Mouse (Mus musculus) hindlimb bud, embryonic 11.5 days (tissue): ENCODE results near the gene Gpc3.
"Not testable (repeated sequence)": the region's sequence is repeated elsewhere in the genome, so short reads cannot be mapped to it uniquely, and the experiment has no call there.

Source experiments
- DNase-seq: peaks from one replicate; pipeline ENCODE4 v3.0.0-alpha.2; 2012; ENCODE audit warnings: low read depth, low spot score; ENCODE audit errors: extremely low spot score

The Gpc3 gene

GRCm38 (mm10) chrX:52425605-52426004 lies 188.1 kb downstream of the Gpc3 start:
- DNase-seq = no peak

DNA sequence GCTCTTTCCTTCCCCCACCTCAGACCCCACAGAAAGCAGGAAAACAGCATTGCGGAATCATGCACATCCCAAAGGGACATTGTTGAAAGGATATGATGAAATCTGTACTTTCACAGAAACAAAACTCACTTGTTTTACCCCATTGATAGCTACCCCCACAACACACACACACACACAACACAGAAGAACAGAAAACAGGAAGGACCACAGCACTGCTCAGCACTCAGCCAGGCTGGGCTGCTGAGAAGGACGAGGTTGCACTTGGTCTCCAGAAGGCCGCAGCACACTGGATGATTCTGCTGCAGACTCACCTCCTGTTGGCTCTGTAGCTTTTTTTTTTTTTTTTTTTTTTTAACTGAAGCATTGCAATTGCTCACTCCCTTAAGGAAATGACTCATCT lies 193.9 kb downstream of the Gpc3 start:
- DNase-seq = no peak

GRCm38 (mm10) chrX:52412936-52413335 lies 200.8 kb downstream of the Gpc3 start:
- DNase-seq = no peak

GRCm38 (mm10) chrX:52401188-52401587 lies 212.6 kb downstream of the Gpc3 start:
- no peak for DNase-seq

DNA sequence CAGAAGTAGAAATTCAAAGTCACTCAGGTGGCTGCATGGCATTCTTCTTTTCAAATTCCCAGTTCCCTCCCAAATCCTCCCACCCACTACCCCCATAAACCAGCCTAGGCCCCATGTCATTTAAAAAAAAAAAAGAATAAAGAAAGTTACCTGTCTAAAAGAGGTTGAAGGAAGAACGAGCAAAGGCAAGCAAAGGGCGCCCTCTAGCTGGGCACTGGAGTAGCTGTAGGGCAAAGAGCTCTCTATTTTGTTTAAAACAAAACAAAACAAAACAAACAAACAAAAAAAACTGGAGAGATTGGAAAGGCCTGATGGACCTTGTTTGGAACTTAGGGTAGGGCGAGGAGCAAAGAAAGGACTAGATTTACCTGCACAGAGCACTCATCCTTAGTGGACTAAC lies 238.6 kb downstream of the Gpc3 start:
- DNase-seq = no peak

DNA sequence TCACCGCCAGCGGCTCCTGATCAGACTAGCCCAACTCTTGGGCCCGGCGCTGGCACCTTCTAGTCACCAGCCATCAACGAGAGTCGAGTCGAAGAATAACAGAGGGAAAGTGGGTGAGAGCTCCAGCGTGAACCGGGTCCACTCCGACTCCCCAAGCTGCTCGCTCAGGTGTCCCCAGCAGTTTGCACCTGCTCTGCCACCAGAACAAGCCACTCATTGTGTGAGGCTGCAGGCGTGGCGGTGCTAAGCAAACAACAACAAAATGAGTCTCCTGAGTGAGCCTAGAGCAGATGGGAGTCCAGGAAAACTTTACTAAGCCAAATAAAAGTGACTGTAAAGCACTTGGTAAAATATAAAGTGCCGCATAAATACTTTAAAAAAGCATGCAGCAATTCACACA lies 239.5 kb downstream of the Gpc3 start:
- DNase-seq = no peak

GRCm38 (mm10) chrX:52372436-52372835 lies 241.3 kb downstream of the Gpc3 start:
- DNase-seq = no peak

DNA sequence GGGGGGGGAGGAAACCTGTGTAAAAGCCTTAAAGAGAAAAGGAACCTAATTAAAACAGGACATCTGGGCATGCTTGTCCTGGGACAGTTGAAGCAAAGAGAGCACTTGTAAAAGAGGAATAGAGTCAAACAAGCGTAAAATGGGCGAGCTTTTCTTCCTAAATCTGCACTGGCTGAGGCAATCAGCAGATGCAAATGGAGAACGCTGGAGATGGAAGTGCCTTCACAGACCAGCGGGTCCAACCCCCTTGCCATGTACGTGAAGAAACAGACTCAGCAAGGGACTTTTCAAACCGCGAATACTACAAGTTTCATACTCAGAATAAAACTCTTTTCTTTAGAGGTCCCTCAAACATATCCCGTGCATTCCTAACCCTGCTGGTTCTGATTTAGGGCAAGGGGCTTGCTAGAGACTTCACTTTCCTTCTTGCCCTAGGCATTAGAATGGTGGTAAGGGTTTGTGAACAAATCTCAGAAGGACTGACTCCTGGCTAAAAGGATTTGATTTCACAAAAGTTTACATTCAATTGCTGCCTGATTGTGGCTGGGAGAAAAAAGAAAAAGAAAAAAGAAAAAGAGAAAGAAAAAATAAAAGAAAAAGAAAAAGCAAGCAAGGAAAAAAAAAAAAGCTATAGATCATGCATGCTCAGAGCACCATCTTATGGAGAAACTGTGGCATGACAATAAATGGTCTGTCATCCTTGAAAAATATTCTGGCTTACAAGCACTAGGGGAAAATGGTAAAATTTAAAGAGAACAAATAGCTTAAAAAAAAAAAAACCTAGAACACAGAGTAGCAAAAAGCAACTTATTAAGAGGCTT lies 243.6 kb downstream of the Gpc3 start:
- DNase-seq = no peak

GRCm38 (mm10) chrX:52369304-52369937 lies 244.3 kb downstream of the Gpc3 start:
- DNase-seq = no peak

GRCm38 (mm10) chrX:52366826-52367225 lies 246.9 kb downstream of the Gpc3 start:
- DNase-seq = no peak

DNA sequence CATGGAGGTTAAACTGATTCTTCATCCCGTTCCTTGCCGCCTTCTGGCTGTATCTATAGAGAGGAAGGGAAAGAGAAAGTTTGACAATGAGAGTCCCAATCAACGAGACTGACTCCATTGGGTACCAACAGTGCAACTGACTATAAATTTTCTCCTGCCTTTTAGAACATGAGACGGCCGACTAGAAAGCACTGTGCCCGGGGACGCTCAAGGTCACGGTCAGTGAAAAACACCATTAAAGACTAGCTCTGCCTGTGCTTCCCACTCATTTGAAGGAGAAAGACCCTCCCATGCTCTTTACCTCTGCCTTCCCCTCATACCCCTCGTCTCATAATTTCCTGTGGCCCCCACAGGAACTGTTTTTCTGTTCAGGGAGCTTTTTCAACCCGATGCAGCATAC lies 248.0 kb downstream of the Gpc3 start:
- DNase-seq = no peak

DNA sequence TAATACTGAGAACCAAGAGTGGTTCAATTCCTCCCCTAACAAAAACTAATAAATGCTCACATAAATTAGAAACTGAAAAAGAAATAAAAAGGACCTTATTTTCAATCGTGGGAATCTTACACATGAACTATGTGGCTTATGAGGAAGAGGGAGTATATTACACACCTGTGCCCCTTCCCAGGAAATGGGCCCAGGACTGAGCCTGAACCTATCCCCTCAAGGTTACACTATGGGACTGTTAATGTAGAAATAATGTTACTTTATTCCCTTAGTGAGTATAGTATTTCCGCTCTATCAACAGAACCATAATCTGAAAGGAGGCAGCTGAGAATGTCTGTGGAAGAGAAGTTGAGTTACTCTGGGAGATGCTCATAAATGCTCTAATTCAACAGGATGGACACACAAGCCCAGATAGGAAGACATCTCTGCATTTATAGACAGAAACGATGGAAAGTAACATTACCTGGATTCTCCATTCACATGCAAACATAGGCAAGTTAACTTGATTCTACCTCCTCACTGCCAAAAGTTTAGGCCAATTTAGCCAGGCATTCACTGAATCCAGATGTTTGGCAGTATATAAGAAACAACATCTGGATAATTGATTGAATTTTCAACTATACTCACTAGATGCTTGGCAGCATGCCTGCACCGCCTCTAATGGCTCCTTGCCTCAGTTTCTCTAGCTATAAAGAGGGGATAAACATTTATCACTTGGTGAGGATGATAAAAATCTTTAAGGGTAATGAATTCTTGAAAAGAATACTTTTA lies 251.3 kb downstream of the Gpc3 start:
- no peak for DNase-seq

- no peak for DNase-seq
Measured at GRCm38 (mm10) chrX:52352981-52353380, 260.8 kb downstream of the Gpc3 start.

DNA sequence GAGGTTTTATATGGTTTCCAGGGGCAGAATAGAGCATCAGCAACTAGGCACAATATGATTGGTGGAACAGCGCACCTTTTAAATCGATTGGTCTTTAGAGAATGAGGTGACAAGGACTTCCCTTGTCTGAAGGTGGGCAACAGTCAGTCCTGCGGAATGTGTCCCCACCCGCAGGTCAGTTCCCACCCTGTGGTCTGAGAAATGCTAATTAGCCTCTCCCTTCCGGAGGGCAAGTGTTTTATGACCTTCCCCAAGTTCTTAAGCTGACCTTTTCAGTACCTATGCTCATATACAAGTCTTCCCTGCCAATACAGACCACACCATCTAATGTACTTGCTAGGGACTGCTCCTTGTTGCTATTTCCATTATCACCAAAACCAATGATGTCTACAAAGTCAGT lies 263.1 kb downstream of the Gpc3 start:
- not testable (repeated sequence) for DNase-seq

DNA sequence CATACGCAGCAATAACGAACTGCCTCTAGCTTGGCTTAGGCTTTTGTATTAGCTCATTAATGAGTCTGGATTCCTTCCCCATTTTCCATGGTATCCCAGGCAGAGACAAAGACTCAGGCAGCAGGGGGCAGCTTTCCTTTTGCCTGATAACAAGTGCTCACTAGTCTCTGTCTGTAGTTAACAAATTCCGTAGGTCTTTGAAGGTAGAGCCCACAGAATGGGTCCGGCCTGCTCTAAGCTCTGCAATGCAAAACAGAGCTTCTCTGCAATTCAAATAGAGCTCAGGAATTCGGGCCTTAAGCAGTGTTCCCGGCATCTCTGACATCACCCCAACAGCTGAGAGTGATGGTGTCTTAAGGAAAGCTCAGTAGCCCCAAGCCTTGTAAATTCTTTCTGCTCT lies 265.0 kb downstream of the Gpc3 start:
- no peak for DNase-seq

- DNase-seq = no peak
Measured at GRCm38 (mm10) chrX:52344018-52344417, 269.7 kb downstream of the Gpc3 start.

DNA sequence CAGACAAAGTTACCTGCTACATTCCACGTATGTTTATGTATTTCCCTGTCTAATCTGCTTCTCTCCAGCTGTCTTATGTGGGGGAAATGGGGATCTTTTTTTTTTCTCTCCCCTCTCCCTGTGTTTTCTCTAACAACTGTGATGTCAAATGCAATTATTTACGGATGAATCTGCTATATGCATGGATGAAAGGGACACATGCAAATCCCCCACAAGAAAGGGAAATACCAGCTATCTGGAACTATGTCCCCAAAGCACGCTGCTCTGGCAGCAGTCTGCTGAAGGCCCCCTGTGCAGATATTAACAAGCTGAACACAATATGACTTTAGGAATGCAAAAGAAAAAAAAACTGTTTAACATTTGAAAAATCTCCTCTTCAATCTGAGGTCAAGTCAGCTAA lies 273.5 kb downstream of the Gpc3 start:
- no peak for DNase-seq

DNA sequence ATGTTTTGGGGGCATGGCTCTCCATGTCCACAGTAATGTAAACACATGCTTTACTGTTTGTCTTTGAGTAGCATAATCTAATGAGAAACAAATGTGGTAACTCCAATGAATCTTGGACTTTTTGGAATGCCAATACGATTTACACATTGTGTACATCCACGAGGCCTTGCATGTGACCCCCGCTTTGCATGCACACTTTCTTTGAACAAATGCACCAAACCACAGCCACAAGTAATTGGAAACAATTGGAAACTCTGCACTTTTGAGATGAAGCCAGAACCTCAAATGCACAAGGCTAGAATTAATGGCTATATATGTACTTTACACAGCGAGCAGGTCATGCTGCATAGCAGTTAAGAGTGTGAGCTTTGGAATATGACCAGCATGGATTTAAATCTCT lies 292.0 kb downstream of the Gpc3 start:
- no peak for DNase-seq

GRCm38 (mm10) chrX:52320653-52321052 lies 293.1 kb downstream of the Gpc3 start:
- no peak for DNase-seq

DNA sequence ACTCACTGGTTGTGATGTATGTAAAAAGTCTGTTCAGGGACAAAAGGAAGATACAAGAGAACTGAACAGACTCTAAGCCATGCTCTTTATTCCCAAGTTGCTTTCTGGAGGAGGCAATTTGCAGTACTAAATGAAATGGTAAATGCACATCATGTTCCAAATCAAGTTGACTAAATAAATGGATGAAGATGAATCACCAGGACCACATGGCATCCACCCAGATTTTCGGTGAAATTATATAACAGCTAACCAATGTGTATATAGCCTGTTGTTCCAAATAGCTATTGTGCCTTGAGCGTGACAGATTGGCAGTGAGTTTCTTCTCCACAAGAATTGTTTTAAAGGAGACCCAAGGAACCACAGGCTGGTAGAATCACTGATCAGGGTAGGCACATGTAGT lies 302.8 kb downstream of the Gpc3 start:
- no peak for DNase-seq

- DNase-seq = no peak
Measured at GRCm38 (mm10) chrX:52305226-52305625, 308.5 kb downstream of the Gpc3 start.

DNA sequence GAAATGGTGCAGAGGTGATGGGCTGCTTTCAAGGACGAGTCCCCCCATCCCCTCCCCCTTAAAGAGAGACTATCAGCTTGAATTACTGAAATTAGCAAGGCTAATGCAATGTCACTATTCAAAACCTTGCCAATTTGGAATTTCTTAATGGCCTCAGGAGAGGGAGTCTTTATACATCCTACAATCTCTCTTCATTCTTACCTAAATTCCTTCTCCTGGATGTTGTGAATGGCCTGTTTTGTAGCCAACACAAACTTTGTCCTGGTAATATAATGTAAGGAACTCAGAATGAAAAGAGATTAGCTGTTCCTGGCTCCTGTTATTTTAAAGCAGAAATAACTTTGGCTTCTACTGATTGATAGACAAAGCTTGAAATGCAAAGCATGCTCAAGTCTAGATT lies 325.0 kb downstream of the Gpc3 start:
- DNase-seq = no peak
